10 mouse cellular contexts compared by ENCODE assay signal in the genomic region with DNA sequence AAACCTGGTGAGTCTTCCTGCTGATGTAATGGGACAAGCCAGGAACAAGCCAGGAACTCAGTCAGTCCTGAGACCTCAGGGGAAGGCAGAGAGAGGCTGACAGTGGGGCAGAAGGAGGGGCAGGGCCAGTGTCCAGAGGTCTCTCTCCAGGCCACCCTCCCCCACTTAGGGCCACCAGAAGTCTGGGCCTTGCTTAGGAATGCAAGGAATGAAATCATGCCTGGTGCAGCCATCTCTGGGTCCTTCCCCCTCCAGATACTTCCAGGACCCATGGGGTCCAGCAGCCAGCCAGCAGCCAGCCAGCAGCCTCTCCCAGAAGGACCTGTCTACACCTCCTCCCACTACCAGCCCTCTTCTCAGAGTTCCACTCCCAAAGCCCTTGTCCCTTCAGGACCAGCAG. TPM values are rescaled to one million over a fixed set of nuclear protein-coding genes. Genes with fewer than 3 reads are reported as not detected.
DNase-seq lines count a peak whose midpoint lies in the region; ATAC-seq and TF ChIP-seq lines count a peak whose summit lies in the region.
"Had no signal": no experiment of that assay in that cellular context is flagged by ENCODE, and none has a peak within 500 bp of the region (broad histone marks: within the 10 kb centered on the region; RNA-seq: fewer than 3 reads in every experiment).

No protein-coding gene starts in this region.

- no peak for TF ChIP-seq POLR2A in embryonic fibroblast, embryonic 13.5 days (IDR thresholded peaks at IDR 0.05; ENCODE audit: low read depth, low read length)

- ATAC-seq in heart, embryonic 14.5 days (ENCODE audit: insufficient number of reproducible peaks, insufficient read depth, low FRiP score, low read depth) = peak; percentile 54
- ATAC-seq in limb, embryonic 12.5 days (ENCODE audit: insufficient number of reproducible peaks, insufficient read depth, low FRiP score, low TSS enrichment, low read depth) = no peak

- no peaks in the 10 kb centered on the region for H3K9me3 ChIP-seq in heart, embryonic 14.5 days (ENCODE audit: control insufficient read depth, low read length)
- H3K9me3 ChIP-seq in limb, embryonic 12.5 days = no peaks in the 10 kb centered on the region

- H3K4me2 ChIP-seq in heart, embryonic 14.5 days (ENCODE audit: low read length) = 0 out of 2 replicates have a peak overlapping the region, but pooled peaks have one; percentile 6
- no peak overlapping the region for H3K4me2 ChIP-seq in limb, embryonic 12.5 days

- TF ChIP-seq CTCF in embryonic fibroblast, embryonic 13.5 days (IDR thresholded peaks at IDR 0.05; ENCODE audit: borderline replicate concordance, insufficient read depth, low read length) = no peak

- DNase-seq in heart, adult 8-10 months (ENCODE audit: low spot score) = no peak
- peak; percentile 83 for DNase-seq in Muller cell, postnatal 12 days (ENCODE audit: inconsistent ontology term)
- DNase-seq in thymus, postnatal 25 days = no peak
- DNase-seq in cerebellum, postnatal 36 days = no peak
- DNase-seq in adrenal gland, postnatal 10 days = no peak

- peak overlapping the region; percentile 14; the same call in 1 of the 2 replicates for H3K9ac ChIP-seq in heart, embryonic 14.5 days (ENCODE audit: low read length)
- H3K9ac ChIP-seq in limb, embryonic 12.5 days (replicated peaks) = 0 out of 2 replicates have a peak overlapping the region, but pooled peaks have one; percentile 23

- H3K27ac ChIP-seq in heart, embryonic 14.5 days (replicated peaks in 1 of 2; ENCODE audit: control insufficient read depth in 1 of 2, insufficient read depth in 1 of 2, low read depth in 2 of 2, low read length in 2 of 2) = peak overlapping the region; percentile 79 to 82
- H3K27ac ChIP-seq in embryonic fibroblast, embryonic 13.5 days (ENCODE audit: insufficient read depth, low read length) = peak overlapping the region; percentile 7; the same call in 1 of the 2 replicates
- H3K27ac ChIP-seq in limb, embryonic 12.5 days = peak overlapping the region; percentile 73

- H3K36me3 ChIP-seq in heart, embryonic 14.5 days (ENCODE audit: control insufficient read depth, insufficient read depth, low read length) = no peaks in the 10 kb centered on the region
- peaks cover 3% of the 10 kb centered on the region; the same call in 1 of the 2 replicates for H3K36me3 ChIP-seq in limb, embryonic 12.5 days

- no peak overlapping the region for H3K4me3 ChIP-seq in heart, embryonic 14.5 days (ENCODE audit: control insufficient read depth in 1 of 2, insufficient read depth in 1 of 2, low read depth in 1 of 2, low read length in 2 of 2)
- no peak overlapping the region for H3K4me3 ChIP-seq in embryonic fibroblast, embryonic 13.5 days (ENCODE audit: insufficient read depth, low read length)
- H3K4me3 ChIP-seq in limb, embryonic 12.5 days (replicated peaks) = no peak overlapping the region

- H3K4me1 ChIP-seq in heart, embryonic 14.5 days (ENCODE audit: control insufficient read depth in 2 of 2, insufficient read depth in 2 of 2, low read length in 2 of 2) = peaks cover 50 to 64% of the 10 kb centered on the region in 2 experiments
- peaks cover 16% of the 10 kb centered on the region for H3K4me1 ChIP-seq in embryonic fibroblast, embryonic 13.5 days (ENCODE audit: control insufficient read depth, insufficient read depth, low read length)
- H3K4me1 ChIP-seq in limb, embryonic 12.5 days (replicated peaks) = peaks cover 70% of the 10 kb centered on the region

- H3K27me3 ChIP-seq in heart, embryonic 14.5 days (ENCODE audit: control insufficient read depth, insufficient read depth, low read length) = no peaks in the 10 kb centered on the region
- H3K27me3 ChIP-seq in limb, embryonic 12.5 days = no peaks in the 10 kb centered on the region

RNA-seq across cellular contexts. Expression of a gene that starts 10.3 kb away (rescaled TPM):
- polyA plus RNA-seq in heart, embryonic 14.5 days (2014; fragmentation: Nextera tagmentation; extraction: Ambion mirVana) = 23.5 and 25.2 TPM in 2 replicates
- total RNA-seq in heart, adult 8-10 months (2022) = 10 to 100 TPM; 19.4 to 23.4 (median 21.5) TPM
- polyA plus RNA-seq in embryonic fibroblast, embryonic 13.5 days (2011; ENCODE audit: insufficient read length, low read depth, missing spikeins) = 65.7 and 69.3 TPM in 2 replicates
- polyA plus RNA-seq in limb, embryonic 12.5 days (2016; fragmentation: Nextera tagmentation; extraction: Ambion mirVana) = 30.5 and 36.0 TPM in 2 replicates
- total RNA-seq in adrenal gland, postnatal 10 days (2021) = 10 to 100 TPM; 45.5 to 49.6 TPM

RNA-seq across cellular contexts. Expression of a gene that starts 10.3 kb away (rescaled TPM):
- 21.1 and 22.1 TPM in 2 replicates for polyA plus RNA-seq in heart, embryonic 14.5 days (2014; fragmentation: Nextera tagmentation; extraction: Ambion mirVana)
- 10 to 100 TPM in 1 of 4 experiments, 1 to 10 TPM in 3; 8.1 to 11.8 (median 8.5) TPM for total RNA-seq in heart, adult 8-10 months (2022)
- polyA plus RNA-seq in embryonic fibroblast, embryonic 13.5 days (2011; ENCODE audit: insufficient read length, low read depth, missing spikeins) = 8.0 and 10.5 TPM in 2 replicates
- 42.4 and 44.1 TPM in 2 replicates for polyA plus RNA-seq in limb, embryonic 12.5 days (2016; fragmentation: Nextera tagmentation; extraction: Ambion mirVana)
- total RNA-seq in adrenal gland, postnatal 10 days (2021) = 10 to 100 TPM; 19.4 to 20.4 TPM

RNA-seq across cellular contexts. Expression of a gene that starts 40.6 kb away (rescaled TPM):
- not detected in 2 replicates for polyA plus RNA-seq in heart, embryonic 14.5 days (2014; fragmentation: Nextera tagmentation; extraction: Ambion mirVana)
- total RNA-seq in heart, adult 8-10 months (2022) = not detected
- polyA plus RNA-seq in embryonic fibroblast, embryonic 13.5 days (2011; ENCODE audit: insufficient read length, low read depth, missing spikeins) = not detected in 2 replicates
- polyA plus RNA-seq in limb, embryonic 12.5 days (2016; fragmentation: Nextera tagmentation; extraction: Ambion mirVana) = not detected in 2 replicates
- total RNA-seq in adrenal gland, postnatal 10 days (2021) = not detected

RNA-seq across cellular contexts. Expression of a gene that starts 43.5 kb away (rescaled TPM):
- polyA plus RNA-seq in heart, embryonic 14.5 days (2014; fragmentation: Nextera tagmentation; extraction: Ambion mirVana) = not detected in 2 replicates
- total RNA-seq in heart, adult 8-10 months (2022) = not detected
- polyA plus RNA-seq in embryonic fibroblast, embryonic 13.5 days (2011; ENCODE audit: insufficient read length, low read depth, missing spikeins) = 1.8 TPM in 1 of 2 replicates, not detected in the other
- polyA plus RNA-seq in limb, embryonic 12.5 days (2016; fragmentation: Nextera tagmentation; extraction: Ambion mirVana) = not detected in 2 replicates
- not detected for total RNA-seq in adrenal gland, postnatal 10 days (2021)
- polyA plus RNA-seq: small intestine, adult 2 months had no signal

RNA-seq across cellular contexts. Expression of a gene that starts 47.0 kb away (rescaled TPM):
- polyA plus RNA-seq in heart, embryonic 14.5 days (2014; fragmentation: Nextera tagmentation; extraction: Ambion mirVana) = not detected in 2 replicates
- not detected for total RNA-seq in heart, adult 8-10 months (2022)
- polyA plus RNA-seq in embryonic fibroblast, embryonic 13.5 days (2011; ENCODE audit: insufficient read length, low read depth, missing spikeins) = not detected in 2 replicates
- polyA plus RNA-seq in limb, embryonic 12.5 days (2016; fragmentation: Nextera tagmentation; extraction: Ambion mirVana) = not detected in 2 replicates
- total RNA-seq in adrenal gland, postnatal 10 days (2021) = not detected
- total RNA-seq: layer of hippocampus, postnatal 10 days had no signal

Comparison
In these comparisons a context has a peak if more than half of its experiments do, and no peak if none do; other contexts are left out.
1. H3K27ac ChIP-seq: peak in every context shown above with its lines; median percentile 80 in heart, embryonic 14.5 days; 73 in limb, embryonic 12.5 days; 7 in embryonic fibroblast, embryonic 13.5 days.